Mouse (Mus musculus): ENCODE data around the gene Olfr485. TPM values are rescaled to one million over a fixed set of nuclear protein-coding genes. Genes with fewer than 3 reads are reported as not detected.
"Not testable (repeated sequence)": the region's sequence is repeated elsewhere in the genome, so short reads cannot be mapped to it uniquely, and the experiment has no call there.

The Olfr485 gene
- polyA plus RNA-seq (2012; rRNA removed), result not detected in 2 replicates

DNA sequence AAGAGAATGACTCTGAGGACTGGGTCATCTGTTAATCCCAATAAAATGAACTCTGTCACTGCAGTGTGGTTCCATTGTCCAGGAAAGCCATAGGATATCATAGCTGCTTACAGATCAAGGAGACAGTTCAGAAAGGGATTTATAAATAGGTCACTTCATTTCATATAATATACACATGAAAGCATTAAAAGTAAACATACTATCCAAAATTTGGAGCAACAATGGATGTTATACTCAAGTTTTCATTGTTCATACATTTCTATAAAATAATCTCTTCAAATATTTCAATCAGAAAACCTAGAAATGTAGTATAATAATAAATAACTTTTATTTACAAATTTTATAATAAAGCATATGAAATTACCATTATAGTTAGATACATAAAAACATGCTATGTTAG is at the start of gene Olfr485:
Gene Olfr485 (minus strand): TSS at position 101 of the 400 bp plus-strand sequence.
- no peak within 1 kb of the TSS for H3K4me3 ChIP-seq (replicated peaks; ENCODE audit: insufficient read depth, low read depth, low read length)
- H3K27ac ChIP-seq (ENCODE audit: insufficient read depth, low read length), result no peak within 1 kb of the TSS
- H3K4me1 ChIP-seq (ENCODE audit: control insufficient read depth, insufficient read depth, low read length), result no peaks in the 10 kb centered on the region
- DNase-seq, result no peak
- H3K27me3 ChIP-seq (ENCODE audit: control insufficient read depth, insufficient read depth, low read length), result no peaks in the 10 kb centered on the region; the same call in 1 of the 2 replicates
- TF ChIP-seq CTCF (IDR thresholded peaks at IDR 0.05; ENCODE audit: borderline replicate concordance, insufficient read depth, low read depth, low read length), result no peak
- TF ChIP-seq POLR2A (IDR thresholded peaks at IDR 0.05; ENCODE audit: borderline replicate concordance, insufficient read depth, low read length), result no peak

- Histone ChIP-seq H3K27me3 (ENCODE audit: control insufficient read depth, insufficient read depth, low read length) (no peaks in the 10 kb centered on the region), H3K4me1 (ENCODE audit: control insufficient read depth, insufficient read depth, low read length) (no peaks in the 10 kb centered on the region), H3K4me3 (replicated peaks; ENCODE audit: insufficient read depth, low read depth, low read length) (no peak overlapping the region), H3K27ac (ENCODE audit: insufficient read depth, low read length) (no peak overlapping the region)
- WGBS, result 23% methylated on average over 6 of the region's 6 CpGs
- no peak for TF ChIP-seq CTCF (IDR thresholded peaks at IDR 0.05; ENCODE audit: borderline replicate concordance, insufficient read depth, low read depth, low read length)
- TF ChIP-seq POLR2A (IDR thresholded peaks at IDR 0.05; ENCODE audit: borderline replicate concordance, insufficient read depth, low read length), result no peak
- no peak for DNase-seq
Observed at GRCm38 (mm10) chr7:108196938-108197337, 37.3 kb upstream of the Olfr485 start.

GRCm38 (mm10) chr7:108196337-108196736 is 36.7 kb upstream of the Olfr485 start:
- not testable (repeated sequence) for H3K4me3 ChIP-seq (replicated peaks; ENCODE audit: insufficient read depth, low read depth, low read length); H3K27ac ChIP-seq (ENCODE audit: insufficient read depth, low read length); DNase-seq; H3K4me1 ChIP-seq (ENCODE audit: control insufficient read depth, insufficient read depth, low read length); H3K27me3 ChIP-seq (ENCODE audit: control insufficient read depth, insufficient read depth, low read length)
- 54% methylated on average over 3 of the region's 3 CpGs for WGBS

GRCm38 (mm10) chr7:108192714-108193113 is 33.0 kb upstream of the Olfr485 start:
- not testable (repeated sequence) for H3K27ac ChIP-seq (ENCODE audit: insufficient read depth, low read length); H3K27me3 ChIP-seq (ENCODE audit: control insufficient read depth, insufficient read depth, low read length); H3K4me1 ChIP-seq (ENCODE audit: control insufficient read depth, insufficient read depth, low read length); H3K4me3 ChIP-seq (replicated peaks; ENCODE audit: insufficient read depth, low read depth, low read length); DNase-seq
- whole genome bisulfite sequencing, result 44% methylated on average over 1 of the region's 1 CpGs

GRCm38 (mm10) chr7:108191196-108191595 is 31.5 kb upstream of the Olfr485 start:
- not testable (repeated sequence) for H3K4me1 ChIP-seq (ENCODE audit: control insufficient read depth, insufficient read depth, low read length); H3K4me3 ChIP-seq (replicated peaks; ENCODE audit: insufficient read depth, low read depth, low read length); H3K27me3 ChIP-seq (ENCODE audit: control insufficient read depth, insufficient read depth, low read length); DNase-seq; H3K27ac ChIP-seq (ENCODE audit: insufficient read depth, low read length)
- WGBS, result 57% methylated on average over 2 of the region's 2 CpGs

DNA sequence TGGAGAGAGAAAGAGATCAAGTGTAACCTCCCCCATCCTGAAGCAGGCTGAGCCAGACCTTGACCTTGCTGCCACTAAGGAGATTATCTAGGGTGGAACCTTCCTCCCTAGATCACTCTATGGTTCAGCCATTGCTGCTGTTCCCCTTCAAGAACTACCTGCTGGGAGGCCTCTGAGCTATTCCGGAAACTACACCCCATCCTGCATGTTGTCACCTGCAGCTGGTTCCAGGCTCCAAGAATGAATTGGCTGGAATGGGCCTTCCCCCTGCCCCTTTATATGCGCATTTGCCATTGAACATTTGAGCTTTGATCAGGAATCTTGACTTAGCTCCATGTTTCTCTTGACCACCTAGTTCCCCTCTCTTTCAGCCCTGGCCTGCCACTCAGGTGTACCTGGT is 25.6 kb upstream of the Olfr485 start:
- not testable (repeated sequence) for H3K27ac ChIP-seq (ENCODE audit: insufficient read depth, low read length)
- 88% methylated on average over 2 of the region's 2 CpGs for WGBS

DNA sequence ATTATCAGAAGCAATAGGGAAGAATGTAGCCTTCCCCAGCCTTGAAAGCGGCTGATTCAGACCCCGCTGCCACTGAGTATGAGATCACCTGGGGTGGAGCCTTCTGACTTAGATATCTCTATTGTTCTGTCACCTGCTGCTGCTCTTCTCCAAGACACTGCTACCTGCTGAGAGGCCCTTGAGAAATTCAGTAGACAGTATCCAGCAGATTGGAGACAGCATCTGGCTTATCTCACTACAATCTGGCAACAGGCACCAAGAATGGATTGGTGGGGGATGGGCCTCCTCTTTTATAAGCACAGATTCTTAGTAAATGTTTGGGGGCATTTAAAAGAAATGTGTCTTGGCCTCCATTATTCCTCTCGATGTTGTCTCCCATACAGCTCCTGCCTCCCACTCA is 24.7 kb upstream of the Olfr485 start:
- 70% methylated on average over 3 of the region's 3 CpGs for whole genome bisulfite sequencing
- not testable (repeated sequence) for H3K4me3 ChIP-seq (replicated peaks; ENCODE audit: insufficient read depth, low read depth, low read length); H3K4me1 ChIP-seq (ENCODE audit: control insufficient read depth, insufficient read depth, low read length); DNase-seq; H3K27ac ChIP-seq (ENCODE audit: insufficient read depth, low read length); H3K27me3 ChIP-seq (ENCODE audit: control insufficient read depth, insufficient read depth, low read length)

More for the DNA sequence above, 25.6 kb upstream of the Olfr485 start:
- DNase-seq; H3K4me1 ChIP-seq (ENCODE audit: control insufficient read depth, insufficient read depth, low read length); H3K4me3 ChIP-seq (replicated peaks; ENCODE audit: insufficient read depth, low read depth, low read length); H3K27me3 ChIP-seq (ENCODE audit: control insufficient read depth, insufficient read depth, low read length): not testable (repeated sequence)

DNA sequence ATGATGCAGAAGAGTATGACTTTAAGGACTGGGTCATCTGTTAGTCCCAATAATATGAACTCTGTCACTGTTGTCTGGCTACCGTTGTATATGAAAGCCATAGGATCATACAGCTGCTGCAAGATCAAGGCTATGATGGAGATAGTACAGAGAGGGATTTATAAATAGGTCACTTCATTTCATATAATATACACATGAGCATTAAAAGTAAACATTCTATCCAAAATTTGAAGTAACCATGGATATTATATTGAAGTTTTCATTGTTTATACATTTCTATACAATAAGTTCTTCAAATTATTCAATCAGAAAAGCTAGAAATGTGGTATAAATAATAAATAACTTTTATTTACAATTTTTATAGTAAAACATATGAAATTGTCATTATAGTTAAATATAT is 13.0 kb upstream of the Olfr485 start, which contains the start of gene Olfr486:
Gene Olfr486 (minus strand): TSS at position 101 of the 400 bp plus-strand sequence.
- 88% methylated on average over 1 of the region's 1 CpGs for WGBS

DNA sequence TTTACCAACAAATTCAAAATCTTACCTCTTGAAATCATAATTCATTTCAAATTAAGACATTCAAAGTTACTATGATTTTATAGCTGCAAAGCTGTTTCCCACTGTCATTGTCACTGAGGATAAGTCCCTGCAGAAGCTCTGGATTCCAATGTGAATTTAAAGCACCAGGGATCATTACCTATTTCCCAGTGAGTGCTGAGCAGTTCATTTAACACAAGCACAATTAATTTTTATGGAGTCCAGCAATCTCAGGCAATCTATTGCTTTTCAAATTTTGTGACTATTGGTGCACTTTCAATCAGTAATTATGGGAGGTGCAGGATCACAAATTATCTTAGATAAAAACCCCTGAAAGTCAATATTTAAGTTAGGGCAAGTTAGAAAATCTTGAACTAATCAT is 32.3 kb downstream of the Olfr485 start, which contains the start of gene Olfr484:
Gene Olfr484 (minus strand): TSS at position 101 of the 400 bp plus-strand sequence.
- Histone ChIP-seq H3K27me3 (ENCODE audit: control insufficient read depth, insufficient read depth, low read length) (no peaks in the 10 kb centered on the region), H3K4me1 (ENCODE audit: control insufficient read depth, insufficient read depth, low read length) (no peaks in the 10 kb centered on the region), H3K27ac (ENCODE audit: insufficient read depth, low read length) (no peak within 1 kb of the TSS), H3K4me3 (replicated peaks; ENCODE audit: insufficient read depth, low read depth, low read length) (no peak within 1 kb of the TSS)
- TF ChIP-seq POLR2A (IDR thresholded peaks at IDR 0.05; ENCODE audit: borderline replicate concordance, insufficient read depth, low read length) (no peak), CTCF (IDR thresholded peaks at IDR 0.05; ENCODE audit: borderline replicate concordance, insufficient read depth, low read depth, low read length) (no peak)
- no peak for DNase-seq

More for the DNA sequence above, 13.0 kb upstream of the Olfr485 start, which contains the start of gene Olfr486:
- not testable (repeated sequence) for H3K27ac ChIP-seq (ENCODE audit: insufficient read depth, low read length); H3K4me3 ChIP-seq (replicated peaks; ENCODE audit: insufficient read depth, low read depth, low read length); H3K27me3 ChIP-seq (ENCODE audit: control insufficient read depth, insufficient read depth, low read length); DNase-seq; H3K4me1 ChIP-seq (ENCODE audit: control insufficient read depth, insufficient read depth, low read length)
